Comparison of ENCODE assay signal across 13 mouse cellular contexts in genomic region chr3:60402251-60402830, GRCm38 (mm10).
"Had no signal": no experiment of that assay in that cellular context is flagged by ENCODE, and none has a peak within 500 bp of the region (broad histone marks: within the 10 kb centered on the region; RNA-seq: fewer than 3 reads in every experiment).

No protein-coding gene starts in this region.

- H3K4me1 ChIP-seq: liver, embryonic 13.5 days; midbrain, embryonic 10.5 days; midbrain, embryonic 13.5 days had no signal

- H3K4me3 ChIP-seq: liver, embryonic 13.5 days; megakaryocyte, embryonic 14.5 days; midbrain, embryonic 10.5 days; midbrain, embryonic 13.5 days had no signal

- H3K4me2 ChIP-seq: liver, embryonic 13.5 days; midbrain, embryonic 13.5 days had no signal

- H3K9ac ChIP-seq: liver, embryonic 13.5 days; midbrain, embryonic 13.5 days had no signal

- H3K36me3 ChIP-seq: liver, embryonic 13.5 days; midbrain, embryonic 10.5 days; midbrain, embryonic 13.5 days had no signal

- ATAC-seq: midbrain, embryonic 13.5 days; midbrain, embryonic 16.5 days had no signal

- DNase-seq: kidney, adult 8-10 months; kidney, postnatal 14 days; kidney, postnatal 4 days; layer of hippocampus, adult 9-11 months; liver, embryonic 13.5 days; lung, adult 2 months; thymus, adult 2 months; thymus, postnatal 14 days had no signal

- H3K9me3 ChIP-seq: liver, embryonic 13.5 days; megakaryocyte, embryonic 14.5 days; midbrain, embryonic 10.5 days; midbrain, embryonic 13.5 days had no signal

- H3K27ac ChIP-seq: liver, embryonic 13.5 days; midbrain, embryonic 10.5 days; midbrain, embryonic 13.5 days; stomach, postnatal 0 days had no signal

- H3K27me3 ChIP-seq: liver, embryonic 13.5 days; megakaryocyte, embryonic 14.5 days; midbrain, embryonic 13.5 days had no signal
